Mouse (Mus musculus): ENCODE results near the gene Carns1.
"Not testable (repeated sequence)": the region's sequence is repeated elsewhere in the genome, so short reads cannot be mapped to it uniquely, and the experiment has no call there.

GRCm38 (mm10) chr19:4125268-4125667 is 50.0 kb downstream of the Carns1 start:
- not testable (repeated sequence) for TF ChIP-seq TAL1, GATA1 (IDR thresholded peaks at IDR 0.05; ENCODE audit: low read length)

Data from erythroblast, embryonic 14.5 days (primary cell).